28 mouse cellular contexts compared by ENCODE assay signal in the genomic region with DNA sequence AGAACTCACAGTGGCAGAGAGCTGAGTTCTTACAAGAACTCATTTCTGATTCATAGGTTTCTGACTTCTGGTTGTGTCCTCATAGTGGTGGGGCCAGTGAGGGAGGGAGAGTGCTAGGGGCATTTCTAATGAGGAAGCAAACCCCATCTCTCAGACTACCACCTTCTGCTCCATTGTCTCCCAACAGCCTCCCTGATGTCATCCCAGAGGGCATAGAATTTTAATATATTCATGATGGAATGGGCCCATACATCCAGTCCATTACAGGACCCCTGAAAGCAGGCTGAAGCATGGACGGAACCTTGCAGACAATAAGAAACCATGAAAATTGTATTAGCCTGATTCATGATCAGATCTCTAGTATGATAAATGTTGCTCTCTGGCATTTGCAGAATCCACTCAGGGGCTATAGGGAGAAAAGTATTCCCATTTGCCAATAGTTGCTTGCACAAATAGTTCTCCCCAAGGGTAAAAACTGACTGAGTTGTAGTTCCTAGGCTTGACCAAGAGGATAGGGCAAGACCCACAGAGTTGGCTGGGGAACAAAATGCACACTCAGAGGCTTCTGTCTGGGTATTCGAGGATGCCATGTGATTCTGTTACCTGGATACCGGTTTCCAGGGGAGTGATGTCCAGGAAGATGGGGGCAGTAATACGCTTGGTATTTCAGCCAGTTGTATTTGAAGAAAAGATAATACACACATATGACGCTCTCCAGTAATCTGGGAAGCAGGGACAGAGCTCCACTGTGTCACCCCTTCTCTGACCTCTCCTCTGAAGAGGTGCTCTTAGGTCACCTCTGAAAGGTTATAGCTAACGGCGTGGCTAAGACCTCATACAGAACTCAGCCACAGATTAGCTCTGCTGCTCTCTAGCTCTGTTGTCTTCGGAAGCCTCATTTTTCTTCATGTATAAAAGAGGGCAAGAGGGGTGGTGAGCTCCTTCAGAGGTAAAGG.
DNase-seq lines count a peak whose midpoint lies in the region; ATAC-seq and TF ChIP-seq lines count a peak whose summit lies in the region.
"Had no signal": no experiment of that assay in that cellular context is flagged by ENCODE, and none has a peak within 500 bp of the region (broad histone marks: within the 10 kb centered on the region; RNA-seq: fewer than 3 reads in every experiment).

No protein-coding gene starts in this region.

- no peak overlapping the region for H3K4me2 ChIP-seq in forebrain, embryonic 15.5 days (replicated peaks)
- no peak overlapping the region for H3K4me2 ChIP-seq in hindbrain, embryonic 11.5 days (replicated peaks; ENCODE audit: low read depth, low read length)
- H3K4me2 ChIP-seq in hindbrain, postnatal 0 days (ENCODE audit: low read depth, low read length) = no peak overlapping the region
- no peak overlapping the region for H3K4me2 ChIP-seq in hindbrain, embryonic 16.5 days (ENCODE audit: low read length)
- H3K4me2 ChIP-seq in midbrain, embryonic 15.5 days = no peak overlapping the region
- H3K4me2 ChIP-seq: embryonic facial prominence, embryonic 13.5 days; forebrain, embryonic 13.5 days; intestine, embryonic 15.5 days; liver, embryonic 12.5 days; neural tube, embryonic 13.5 days; stomach, embryonic 15.5 days had no signal

- no peak overlapping the region for H3K4me3 ChIP-seq in forebrain, embryonic 10.5 days
- H3K4me3 ChIP-seq in forebrain, embryonic 15.5 days = no peak overlapping the region
- H3K4me3 ChIP-seq in hindbrain, embryonic 11.5 days (ENCODE audit: low read depth, low read length) = no peak overlapping the region
- H3K4me3 ChIP-seq in hindbrain, postnatal 0 days (ENCODE audit: low read length) = no peak overlapping the region
- no peak overlapping the region for H3K4me3 ChIP-seq in hindbrain, embryonic 16.5 days (ENCODE audit: low read length)
- H3K4me3 ChIP-seq in midbrain, embryonic 15.5 days = no peak overlapping the region
- H3K4me3 ChIP-seq: embryonic facial prominence, embryonic 13.5 days; forebrain, embryonic 13.5 days; gastrocnemius, adult 2 months; heart, adult 2 months; heart, embryonic 12.5 days; intestine, embryonic 15.5 days; liver, embryonic 12.5 days; myocyte; neural tube, embryonic 13.5 days; stomach, embryonic 15.5 days had no signal

- 0 out of 2 replicates have a peak overlapping the region, but pooled peaks have one; percentile 15 for H3K27ac ChIP-seq in forebrain, embryonic 10.5 days
- no peak overlapping the region for H3K27ac ChIP-seq in forebrain, embryonic 15.5 days (replicated peaks)
- H3K27ac ChIP-seq in hindbrain, embryonic 11.5 days (ENCODE audit: low read depth, low read length) = no peak overlapping the region
- no peak overlapping the region for H3K27ac ChIP-seq in hindbrain, postnatal 0 days
- H3K27ac ChIP-seq in hindbrain, embryonic 16.5 days (ENCODE audit: low read depth, low read length) = no peak overlapping the region
- H3K27ac ChIP-seq in midbrain, embryonic 15.5 days = no peak overlapping the region
- H3K27ac ChIP-seq: embryonic facial prominence, embryonic 13.5 days; forebrain, embryonic 13.5 days; gastrocnemius, adult 2 months; heart, adult 2 months; intestine, embryonic 15.5 days; liver, embryonic 12.5 days; neural tube, embryonic 13.5 days; stomach, embryonic 15.5 days had no signal

- TF ChIP-seq CTCF in hindbrain, postnatal 0 days (IDR thresholded peaks at IDR 0.05; ENCODE audit: low read depth) = no peak

- no peak overlapping the region for H3K9ac ChIP-seq in forebrain, embryonic 15.5 days (replicated peaks)
- no peak overlapping the region for H3K9ac ChIP-seq in hindbrain, embryonic 11.5 days (ENCODE audit: low read depth, low read length)
- H3K9ac ChIP-seq in hindbrain, postnatal 0 days (replicated peaks; ENCODE audit: low read length) = no peak overlapping the region
- H3K9ac ChIP-seq in hindbrain, embryonic 16.5 days (ENCODE audit: low read depth, low read length) = no peak overlapping the region
- no peak overlapping the region for H3K9ac ChIP-seq in midbrain, embryonic 15.5 days
- H3K9ac ChIP-seq: embryonic facial prominence, embryonic 13.5 days; forebrain, embryonic 13.5 days; heart, embryonic 12.5 days; intestine, embryonic 15.5 days; liver, embryonic 12.5 days; liver, postnatal 0 days; neural tube, embryonic 13.5 days; stomach, embryonic 15.5 days had no signal

- ATAC-seq in forebrain, embryonic 15.5 days (replicated peaks) = no peak
- ATAC-seq in hindbrain, embryonic 11.5 days (ENCODE audit: low FRiP score) = peak; percentile 67
- ATAC-seq in hindbrain, postnatal 0 days = no peak
- ATAC-seq in hindbrain, embryonic 16.5 days = peak; percentile 40; the same call in 1 of the 2 replicates
- ATAC-seq in midbrain, embryonic 15.5 days (replicated peaks) = 0 out of 2 replicates have a peak, but pooled peaks have one; percentile 52
- ATAC-seq: forebrain, embryonic 13.5 days; intestine, embryonic 15.5 days; liver, embryonic 12.5 days; liver, postnatal 0 days had no signal

- no peaks in the 10 kb centered on the region for H3K27me3 ChIP-seq in forebrain, embryonic 10.5 days (ENCODE audit: poor library complexity, severe bottlenecking)
- H3K27me3 ChIP-seq in forebrain, embryonic 15.5 days = no peaks in the 10 kb centered on the region
- H3K27me3 ChIP-seq in hindbrain, embryonic 11.5 days (ENCODE audit: control insufficient read depth, insufficient read depth, low read length) = no peaks in the 10 kb centered on the region
- H3K27me3 ChIP-seq in hindbrain, postnatal 0 days (ENCODE audit: insufficient read depth, low read length) = no peaks in the 10 kb centered on the region
- no peaks in the 10 kb centered on the region for H3K27me3 ChIP-seq in hindbrain, embryonic 16.5 days (replicated peaks; ENCODE audit: control insufficient read depth, insufficient read depth, low read length)
- no peaks in the 10 kb centered on the region for H3K27me3 ChIP-seq in midbrain, embryonic 15.5 days (replicated peaks)
- H3K27me3 ChIP-seq: CH12.LX; embryonic facial prominence, embryonic 13.5 days; forebrain, embryonic 13.5 days; heart, embryonic 12.5 days; intestine, embryonic 15.5 days; liver, embryonic 12.5 days; neural tube, embryonic 13.5 days; stomach, embryonic 15.5 days had no signal

- H3K4me1 ChIP-seq in forebrain, embryonic 10.5 days = peaks cover 28% of the 10 kb centered on the region
- H3K4me1 ChIP-seq in forebrain, embryonic 15.5 days = 0 out of 2 replicates have a peak, but pooled peaks cover 7% of the 10 kb centered on the region
- H3K4me1 ChIP-seq in hindbrain, embryonic 11.5 days (replicated peaks; ENCODE audit: control insufficient read depth, insufficient read depth, low read length) = 0 out of 2 replicates have a peak, but pooled peaks cover 2% of the 10 kb centered on the region
- H3K4me1 ChIP-seq in hindbrain, postnatal 0 days (ENCODE audit: insufficient read depth, low read length) = no peaks in the 10 kb centered on the region
- no peaks in the 10 kb centered on the region; the same call in 1 of the 2 replicates for H3K4me1 ChIP-seq in hindbrain, embryonic 16.5 days (ENCODE audit: control insufficient read depth, insufficient read depth, low read depth, low read length)
- 0 out of 2 replicates have a peak, but pooled peaks cover 2% of the 10 kb centered on the region for H3K4me1 ChIP-seq in midbrain, embryonic 15.5 days
- H3K4me1 ChIP-seq: embryonic facial prominence, embryonic 13.5 days; intestine, embryonic 15.5 days; liver, embryonic 12.5 days; neural tube, embryonic 13.5 days; stomach, embryonic 15.5 days had no signal

- WGBS in forebrain, embryonic 10.5 days = 81% methylated on average over 8 of the region's 8 CpGs
- 75% methylated on average over 8 of the region's 8 CpGs for WGBS in forebrain, embryonic 15.5 days
- 72% methylated on average over 8 of the region's 8 CpGs for WGBS in hindbrain, embryonic 11.5 days
- WGBS in hindbrain, postnatal 0 days = 54% methylated on average over 8 of the region's 8 CpGs
- 50% methylated on average over 8 of the region's 8 CpGs for WGBS in hindbrain, embryonic 16.5 days
- WGBS in midbrain, embryonic 15.5 days = 46% methylated on average over 8 of the region's 8 CpGs

- no peaks in the 10 kb centered on the region for H3K9me3 ChIP-seq in forebrain, embryonic 10.5 days
- no peaks in the 10 kb centered on the region for H3K9me3 ChIP-seq in forebrain, embryonic 15.5 days
- no peaks in the 10 kb centered on the region for H3K9me3 ChIP-seq in hindbrain, embryonic 11.5 days (ENCODE audit: control insufficient read depth, low read length)
- H3K9me3 ChIP-seq in hindbrain, postnatal 0 days (ENCODE audit: low read length) = no peaks in the 10 kb centered on the region
- H3K9me3 ChIP-seq in hindbrain, embryonic 16.5 days (ENCODE audit: control insufficient read depth, low read length) = no peaks in the 10 kb centered on the region
- H3K9me3 ChIP-seq in midbrain, embryonic 15.5 days = no peaks in the 10 kb centered on the region
- H3K9me3 ChIP-seq: embryonic facial prominence, embryonic 13.5 days; forebrain, embryonic 13.5 days; heart, embryonic 12.5 days; intestine, embryonic 15.5 days; liver, embryonic 12.5 days; neural tube, embryonic 13.5 days; stomach, embryonic 15.5 days had no signal

- no peaks in the 10 kb centered on the region for H3K36me3 ChIP-seq in forebrain, embryonic 10.5 days (replicated peaks)
- no peaks in the 10 kb centered on the region for H3K36me3 ChIP-seq in forebrain, embryonic 15.5 days
- H3K36me3 ChIP-seq in hindbrain, embryonic 11.5 days (ENCODE audit: control insufficient read depth, insufficient read depth, low read length) = no peaks in the 10 kb centered on the region
- H3K36me3 ChIP-seq in hindbrain, postnatal 0 days (ENCODE audit: insufficient read depth, low read length) = no peaks in the 10 kb centered on the region
- no peaks in the 10 kb centered on the region for H3K36me3 ChIP-seq in hindbrain, embryonic 16.5 days (ENCODE audit: control insufficient read depth, insufficient read depth, low read length)
- H3K36me3 ChIP-seq in midbrain, embryonic 15.5 days (replicated peaks) = no peaks in the 10 kb centered on the region
- H3K36me3 ChIP-seq: embryonic facial prominence, embryonic 13.5 days; heart, embryonic 12.5 days; intestine, embryonic 15.5 days; liver, embryonic 12.5 days; neural tube, embryonic 13.5 days; stomach, embryonic 15.5 days had no signal

- no peak for DNase-seq in forebrain, embryonic 10.5 days (ENCODE audit: extremely low spot score, low spot score)
- no peak for DNase-seq in hindbrain, embryonic 11.5 days (ENCODE audit: low spot score)
- DNase-seq in hindbrain, postnatal 0 days (ENCODE audit: low spot score) = no peak
- DNase-seq in Muller cell, postnatal 12 days (ENCODE audit: inconsistent ontology term) = no peak
- DNase-seq in embryo, embryonic 11 days = no peak
- DNase-seq: adrenal gland, adult 8-10 months; cerebellum, adult 11-12 months; cerebellum, adult 9-11 months; gastrocnemius, adult 2 months; gastrocnemius, postnatal 36 days; heart, adult 2 months; kidney, adult 8-10 months; kidney, postnatal 10 days; layer of hippocampus, postnatal 36 days; left cerebral cortex, postnatal 4 days; liver, postnatal 0 days had no signal

Comparison
In these comparisons a context has a peak if more than half of its experiments do, and no peak if none do; other contexts are left out.
1. ATAC-seq: peak in hindbrain, embryonic 11.5 days (single experiment), hindbrain, embryonic 16.5 days (single experiment) and midbrain, embryonic 15.5 days (single experiment); none in forebrain, embryonic 15.5 days (single experiment) and hindbrain, postnatal 0 days (single experiment).